Mouse (Mus musculus) kidney, postnatal 0 days (tissue): ENCODE results near the gene Pabpn1l. TPM values are rescaled to one million over a fixed set of nuclear protein-coding genes. Genes with fewer than 3 reads are reported as not detected.

ENCODE experiments used
- ATAC-seq: fragments of 200-750 bp; cut with Nextera tagmentation; replicated peaks from 2 replicates; pipeline ENCODE4 v1.8.0; 2017; ENCODE audit warnings: low read depth, moderate number of reproducible peaks, moderate TSS enrichment, moderate library complexity; ENCODE audit not compliant: low FRiP score
- DNase-seq: peaks from one replicate; pipeline ENCODE4 v3.0.0-alpha.2; 2016; ENCODE audit warnings: low spot score
- H3K27ac ChIP-seq: fragments of 300-500 bp; sonication (generic); 2 replicates; pipeline ENCODE4 v1.5.1; 2014; ENCODE audit warnings: mild to moderate bottlenecking
- H3K27me3 ChIP-seq: fragments of 300-500 bp; sonication (generic); 2 replicates; pipeline ENCODE4 v1.6.1; 2014; ENCODE audit warnings: low read length, mixed read lengths; ENCODE audit not compliant: insufficient read depth
- H3K36me3 ChIP-seq: fragments of 300-500 bp; sonication (generic); 2 replicates; pipeline ENCODE4 v1.6.1; 2014; ENCODE audit warnings: low read length, mixed read lengths; ENCODE audit not compliant: insufficient read depth
- H3K4me1 ChIP-seq: fragments of 300-500 bp; sonication (generic); replicated peaks from 2 replicates; pipeline ENCODE4 v1.6.1; 2014; ENCODE audit warnings: antibody characterized with exemption, low read length, mixed read lengths; ENCODE audit not compliant: insufficient read depth
- H3K4me2 ChIP-seq: fragments of 300-500 bp; sonication (generic); 2 replicates; pipeline ENCODE4 v1.6.1; 2014; ENCODE audit warnings: mild to moderate bottlenecking, low read length, moderate library complexity, mixed read lengths
- H3K4me3 ChIP-seq: fragments of 300-500 bp; sonication (generic); replicated peaks from 2 replicates; pipeline ENCODE4 v1.5.1; 2014; ENCODE audit warnings: low read depth, low read length
- H3K9ac ChIP-seq: fragments of 300-500 bp; sonication (generic); 2 replicates; pipeline ENCODE4 v1.6.1; 2014; ENCODE audit warnings: low read depth, low read length
- H3K9me3 ChIP-seq: fragments of 300-500 bp; sonication (generic); replicated peaks from 2 replicates; pipeline ENCODE4 v1.6.1; 2016; ENCODE audit warnings: low read length, inconsistent platforms, mixed read lengths
- CTCF ChIP-seq: IDR thresholded peaks from 2 replicates; pipeline ENCODE4 v1.5.1; 2016; ENCODE audit warnings: antibody characterized with exemption, low read depth, mild to moderate bottlenecking, moderate library complexity
- WGBS: fragments of 180-500 bp; shearing (Covaris S2); extraction: QIAGEN DNeasy Blood & Tissue Kit; methylation state at CpG from one replicate; pipeline ENCODE4 v1.1.7; 2014; 5-methylcytosine and 5-hydroxymethylcytosine counted together
- polyA plus RNA-seq: library from polyadenylated mRNA; unstranded; fragments of >200 nt; fragmentation: Nextera tagmentation; extraction: Ambion mirVana; gene quantifications from 2 replicates; pipeline ENCODE4 v1.2.1, GENCODE M21; 2015

Pabpn1l gene
- polyA plus RNA-seq, 1 experiment from 2014 or later = 0.22 TPM

DNA sequence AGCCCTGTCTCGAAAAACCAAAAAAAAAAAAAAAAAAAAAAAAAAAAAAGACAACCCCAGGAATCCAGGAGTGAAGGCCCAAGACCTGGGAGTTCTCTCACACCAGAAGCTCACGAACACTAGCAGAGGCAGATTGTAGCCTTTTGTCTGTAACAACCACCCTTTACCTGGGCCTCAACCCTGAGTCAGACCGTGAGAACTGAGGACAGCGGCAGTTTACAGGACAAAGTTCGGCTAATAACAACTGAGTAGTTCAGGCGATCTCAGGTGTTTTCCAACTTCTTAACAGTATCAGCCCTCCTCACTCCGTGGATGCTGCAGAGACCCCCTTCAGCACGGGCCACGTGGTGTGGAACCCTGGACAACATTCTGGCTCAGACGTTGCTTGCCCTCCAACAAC, 35.8 kb downstream of the Pabpn1l start:
- H3K27ac ChIP-seq = no peak overlapping the region
- H3K9me3 ChIP-seq = no peaks in the 10 kb centered on the region
- no peaks in the 10 kb centered on the region for H3K36me3 ChIP-seq
- no peak overlapping the region for H3K9ac ChIP-seq
- DNase-seq = no peak
- H3K4me3 ChIP-seq = no peak overlapping the region
- 76% methylated on average over 9 of the region's 10 CpGs for WGBS
- H3K27me3 ChIP-seq = no peaks in the 10 kb centered on the region
- no peak for TF ChIP-seq CTCF
- no peak for ATAC-seq
- 0 out of 2 replicates have a peak, but pooled peaks cover 7% of the 10 kb centered on the region for H3K4me1 ChIP-seq
- no peak overlapping the region for H3K4me2 ChIP-seq

- 0 out of 2 replicates have a peak, but pooled peaks cover 7% of the 10 kb centered on the region for H3K4me1 ChIP-seq
- H3K4me3 ChIP-seq = no peak overlapping the region
- WGBS = 40% methylated on average over 7 of the region's 7 CpGs
- no peaks in the 10 kb centered on the region for H3K36me3 ChIP-seq
- TF ChIP-seq CTCF = no peak
- no peak for DNase-seq
- H3K9ac ChIP-seq = no peak overlapping the region
- 0 out of 2 replicates have a peak overlapping the region, but pooled peaks have one; percentile 37 for H3K27ac ChIP-seq
- H3K9me3 ChIP-seq = no peaks in the 10 kb centered on the region
- no peaks in the 10 kb centered on the region for H3K27me3 ChIP-seq
- no peak for ATAC-seq
- no peak overlapping the region for H3K4me2 ChIP-seq
These were observed 36.4 kb downstream of the Pabpn1l start for GRCm38 (mm10) chr8:122586171-122586570.

DNA sequence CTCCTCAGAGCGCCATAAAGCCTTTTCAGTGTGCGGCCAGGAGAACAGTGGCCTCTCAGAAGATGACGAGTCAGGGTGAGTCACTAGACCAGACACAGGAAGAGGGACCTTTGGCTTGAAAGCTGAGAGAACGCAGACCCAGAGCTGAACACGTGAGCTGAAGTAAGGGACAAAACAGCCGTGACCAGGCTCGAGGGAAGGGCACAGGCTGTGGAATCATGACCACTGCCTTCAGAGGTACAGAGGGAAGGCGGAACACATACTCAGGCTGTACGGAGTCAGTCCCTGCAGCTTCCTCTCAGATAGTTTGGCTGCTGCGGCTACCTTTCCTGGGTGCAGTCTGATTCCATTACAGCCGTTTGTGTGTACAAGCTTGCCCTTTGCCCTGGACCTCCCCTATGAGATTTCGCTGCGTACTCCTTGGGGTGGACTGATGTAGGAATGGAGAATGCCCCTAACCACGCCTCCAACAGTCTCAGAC, 37.1 kb downstream of the Pabpn1l start:
- 35% methylated on average over 14 of the region's 14 CpGs for WGBS
- DNase-seq (no peak), ATAC-seq (peak; percentile 33; the same call in 1 of the 2 replicates)
- H3K4me1 ChIP-seq = 0 out of 2 replicates have a peak, but pooled peaks cover 7% of the 10 kb centered on the region
- no peak overlapping the region for H3K9ac ChIP-seq
- 0 out of 2 replicates have a peak overlapping the region, but pooled peaks have one; percentile 37 for H3K27ac ChIP-seq
- H3K4me3 ChIP-seq = no peak overlapping the region
- H3K9me3 ChIP-seq = no peaks in the 10 kb centered on the region
- no peaks in the 10 kb centered on the region for H3K36me3 ChIP-seq
- no peak overlapping the region for H3K4me2 ChIP-seq
- H3K27me3 ChIP-seq = no peaks in the 10 kb centered on the region
- TF ChIP-seq CTCF = no peak

- no peaks in the 10 kb centered on the region for H3K36me3 ChIP-seq
- no peak for TF ChIP-seq CTCF
- H3K4me1 ChIP-seq = 0 out of 2 replicates have a peak, but pooled peaks cover 7% of the 10 kb centered on the region
- 0 out of 2 replicates have a peak overlapping the region, but pooled peaks have one; percentile 37 for H3K27ac ChIP-seq
- no peaks in the 10 kb centered on the region for H3K9me3 ChIP-seq
- DNase-seq (no peak), ATAC-seq (no peak)
- H3K9ac ChIP-seq = no peak overlapping the region
- H3K27me3 ChIP-seq = no peaks in the 10 kb centered on the region
- H3K4me2 ChIP-seq = no peak overlapping the region
- WGBS = 82% methylated on average over 9 of the region's 9 CpGs
- H3K4me3 ChIP-seq = no peak overlapping the region
These were observed 37.6 kb downstream of the Pabpn1l start for GRCm38 (mm10) chr8:122584981-122585380.

GRCm38 (mm10) chr8:122580926-122581325, 41.6 kb downstream of the Pabpn1l start:
- H3K9ac ChIP-seq = no peak overlapping the region
- H3K4me3 ChIP-seq = no peak overlapping the region
- H3K36me3 ChIP-seq = no peaks in the 10 kb centered on the region
- H3K27me3 ChIP-seq = no peaks in the 10 kb centered on the region
- TF ChIP-seq CTCF = no peak
- H3K27ac ChIP-seq = no peak overlapping the region
- H3K4me1 ChIP-seq = peaks cover 22% of the 10 kb centered on the region
- no peak for DNase-seq
- H3K9me3 ChIP-seq = no peaks in the 10 kb centered on the region
- no peak for ATAC-seq
- WGBS = 52% methylated on average over 14 of the region's 15 CpGs
- H3K4me2 ChIP-seq = no peak overlapping the region

GRCm38 (mm10) chr8:122579196-122579595, 43.3 kb downstream of the Pabpn1l start:
- H3K9me3 ChIP-seq = no peaks in the 10 kb centered on the region
- no peaks in the 10 kb centered on the region for H3K36me3 ChIP-seq
- no peak for TF ChIP-seq CTCF
- ATAC-seq = no peak
- peaks cover 26% of the 10 kb centered on the region for H3K4me1 ChIP-seq
- H3K27ac ChIP-seq = no peak overlapping the region
- WGBS = 43% methylated on average over 7 of the region's 7 CpGs
- no peak overlapping the region for H3K4me3 ChIP-seq
- H3K4me2 ChIP-seq = no peak overlapping the region; the same call in 1 of the 2 replicates
- H3K9ac ChIP-seq = no peak overlapping the region
- H3K27me3 ChIP-seq = no peaks in the 10 kb centered on the region
- DNase-seq = no peak

DNA sequence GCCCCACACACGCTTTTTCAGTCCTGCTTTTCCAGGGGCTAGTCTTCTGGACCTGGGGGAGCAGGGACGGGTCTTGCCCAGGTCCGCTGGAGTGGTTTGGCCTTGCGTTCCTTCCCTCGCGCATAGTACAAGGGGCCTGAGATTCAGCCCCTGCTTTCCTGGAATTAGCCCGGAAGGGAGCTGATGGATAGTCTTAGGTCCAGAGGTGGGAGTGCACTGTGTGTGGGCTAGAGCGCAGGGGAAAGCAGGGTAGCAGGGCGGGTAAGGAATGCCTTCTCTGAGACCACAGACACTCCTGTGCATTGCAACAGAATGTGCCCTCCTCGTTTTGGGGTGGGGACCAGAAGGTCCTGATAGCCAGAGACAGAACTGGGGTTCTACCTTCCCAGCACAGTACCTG, 45.4 kb downstream of the Pabpn1l start:
- Histone ChIP-seq H3K36me3 (peaks cover 7% of the 10 kb centered on the region), H3K27ac (no peak overlapping the region), H3K9ac (peak overlapping the region; percentile 71), H3K9me3 (no peaks in the 10 kb centered on the region), H3K27me3 (no peaks in the 10 kb centered on the region), H3K4me1 (peaks cover 26% of the 10 kb centered on the region), H3K4me3 (no peak overlapping the region), H3K4me2 (peak overlapping the region; percentile 89)
- DNase-seq = peak; percentile 72
- WGBS = 12% methylated on average over 10 of the region's 10 CpGs
- ATAC-seq = peak; percentile 12; the same call in 1 of the 2 replicates
- no peak for TF ChIP-seq CTCF
